Mouse (Mus musculus): ENCODE data around the gene Btbd3. TPM values are rescaled to one million over a fixed set of nuclear protein-coding genes. Genes with fewer than 3 reads are reported as not detected.

Gene Btbd3
- polyA plus RNA-seq, 1 experiment: 13.6 TPM

DNA sequence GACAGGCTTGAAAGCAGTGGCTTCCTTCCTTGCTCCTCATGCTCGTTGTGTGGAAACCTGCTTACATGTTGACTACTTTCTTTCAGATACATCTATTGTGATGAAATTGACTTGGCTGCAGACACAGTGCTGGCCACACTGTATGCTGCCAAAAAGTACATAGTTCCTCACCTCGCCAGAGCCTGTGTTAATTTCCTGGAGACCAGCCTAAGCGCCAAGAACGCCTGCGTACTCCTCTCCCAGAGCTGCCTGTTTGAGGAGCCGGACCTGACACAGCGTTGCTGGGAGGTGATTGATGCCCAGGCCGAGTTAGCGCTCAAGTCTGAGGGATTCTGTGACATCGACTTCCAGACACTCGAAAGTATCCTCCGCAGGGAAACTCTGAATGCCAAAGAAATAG lies 27.0 kb downstream of the Btbd3 start:
- peaks cover 4% of the 10 kb centered on the region for H3K4me1 ChIP-seq (ENCODE audit: control insufficient read depth, insufficient read depth, low read length)
- TF ChIP-seq CTCF (IDR thresholded peaks at IDR 0.05; ENCODE audit: low read depth, low read length): no peak
- TF ChIP-seq EP300 (IDR thresholded peaks at IDR 0.05; ENCODE audit: insufficient read depth, low read depth, low read length): no peak
- no peak for TF ChIP-seq POLR2A (IDR thresholded peaks at IDR 0.05; ENCODE audit: insufficient read depth, low read length)

DNA sequence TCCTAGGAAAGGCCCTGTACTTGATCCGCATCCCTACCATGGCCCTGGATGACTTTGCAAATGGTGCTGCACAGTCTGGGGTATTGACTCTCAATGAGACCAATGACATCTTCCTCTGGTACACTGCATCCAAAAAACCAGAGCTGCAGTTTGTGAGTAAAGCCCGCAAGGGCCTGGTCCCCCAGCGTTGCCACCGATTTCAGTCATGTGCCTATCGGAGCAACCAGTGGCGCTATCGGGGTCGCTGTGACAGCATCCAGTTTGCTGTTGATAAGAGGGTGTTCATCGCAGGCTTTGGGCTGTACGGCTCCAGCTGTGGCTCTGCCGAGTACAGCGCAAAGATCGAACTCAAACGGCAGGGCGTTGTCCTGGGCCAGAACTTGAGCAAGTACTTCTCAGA lies 27.5 kb downstream of the Btbd3 start:
- peaks cover 4% of the 10 kb centered on the region for H3K4me1 ChIP-seq (ENCODE audit: control insufficient read depth, insufficient read depth, low read length)
- H3K27me3 ChIP-seq (ENCODE audit: control insufficient read depth, insufficient read depth, low read length, poor library complexity, severe bottlenecking): no peaks in the 10 kb centered on the region
- TF ChIP-seq EP300 (IDR thresholded peaks at IDR 0.05; ENCODE audit: insufficient read depth, low read depth, low read length): no peak
- TF ChIP-seq POLR2A (IDR thresholded peaks at IDR 0.05; ENCODE audit: insufficient read depth, low read length): no peak
- no peak for TF ChIP-seq CTCF (IDR thresholded peaks at IDR 0.05; ENCODE audit: low read depth, low read length)
- no peaks in the 10 kb centered on the region for H3K36me3 ChIP-seq (ENCODE audit: control insufficient read depth, insufficient read depth, low read length, poor library complexity, severe bottlenecking)
- H3K27ac ChIP-seq (ENCODE audit: insufficient read depth, low read length): no peak overlapping the region
- no peaks in the 10 kb centered on the region for H3K9me3 ChIP-seq (replicated peaks; ENCODE audit: control insufficient read depth, insufficient read depth, low read length, poor library complexity, severe bottlenecking)
- H3K4me3 ChIP-seq (ENCODE audit: low read depth, low read length): no peak overlapping the region
- H3K9ac ChIP-seq (ENCODE audit: low read depth, poor library complexity, severe bottlenecking): no peak overlapping the region

More for the DNA sequence above, 27.0 kb downstream of the Btbd3 start:
- Histone ChIP-seq H3K9ac (ENCODE audit: low read depth, poor library complexity, severe bottlenecking) (no peak overlapping the region), H3K27me3 (ENCODE audit: control insufficient read depth, insufficient read depth, low read length, poor library complexity, severe bottlenecking) (no peaks in the 10 kb centered on the region), H3K4me3 (ENCODE audit: low read depth, low read length) (no peak overlapping the region), H3K27ac (ENCODE audit: insufficient read depth, low read length) (no peak overlapping the region), H3K36me3 (ENCODE audit: control insufficient read depth, insufficient read depth, low read length, poor library complexity, severe bottlenecking) (no peaks in the 10 kb centered on the region), H3K9me3 (replicated peaks; ENCODE audit: control insufficient read depth, insufficient read depth, low read length, poor library complexity, severe bottlenecking) (no peaks in the 10 kb centered on the region)

DNA sequence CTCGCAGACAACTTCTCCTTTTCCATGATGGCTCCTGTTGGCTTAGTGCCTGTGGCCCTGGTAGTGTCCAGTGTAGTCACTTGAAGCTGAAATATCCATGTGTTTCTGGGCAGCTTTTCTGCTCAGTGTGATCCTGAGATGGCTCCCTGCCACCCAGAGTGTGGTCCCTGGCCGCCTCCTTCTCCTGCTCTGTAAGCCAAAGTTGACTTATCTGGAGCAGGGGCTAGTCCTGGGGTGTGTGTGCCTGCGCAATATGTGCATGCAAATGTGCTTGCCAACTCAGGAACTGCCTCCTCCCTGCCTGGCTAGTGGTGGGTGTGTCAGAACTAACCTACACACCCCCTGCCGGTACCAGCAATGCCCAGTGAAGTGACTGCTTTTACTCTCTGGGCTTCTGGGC lies 29.4 kb downstream of the Btbd3 start:
- Histone ChIP-seq H3K27ac (ENCODE audit: insufficient read depth, low read length) (no peak overlapping the region), H3K9me3 (replicated peaks; ENCODE audit: control insufficient read depth, insufficient read depth, low read length, poor library complexity, severe bottlenecking) (no peaks in the 10 kb centered on the region), H3K36me3 (ENCODE audit: control insufficient read depth, insufficient read depth, low read length, poor library complexity, severe bottlenecking) (no peaks in the 10 kb centered on the region), H3K4me3 (ENCODE audit: low read depth, low read length) (no peak overlapping the region), H3K4me1 (ENCODE audit: control insufficient read depth, insufficient read depth, low read length) (peaks cover 2% of the 10 kb centered on the region), H3K27me3 (ENCODE audit: control insufficient read depth, insufficient read depth, low read length, poor library complexity, severe bottlenecking) (no peaks in the 10 kb centered on the region), H3K9ac (ENCODE audit: low read depth, poor library complexity, severe bottlenecking) (no peak overlapping the region)
- no peak for TF ChIP-seq POLR2A (IDR thresholded peaks at IDR 0.05; ENCODE audit: insufficient read depth, low read length)
- no peak for TF ChIP-seq EP300 (IDR thresholded peaks at IDR 0.05; ENCODE audit: insufficient read depth, low read depth, low read length)
- TF ChIP-seq CTCF (IDR thresholded peaks at IDR 0.05; ENCODE audit: low read depth, low read length): no peak

DNA sequence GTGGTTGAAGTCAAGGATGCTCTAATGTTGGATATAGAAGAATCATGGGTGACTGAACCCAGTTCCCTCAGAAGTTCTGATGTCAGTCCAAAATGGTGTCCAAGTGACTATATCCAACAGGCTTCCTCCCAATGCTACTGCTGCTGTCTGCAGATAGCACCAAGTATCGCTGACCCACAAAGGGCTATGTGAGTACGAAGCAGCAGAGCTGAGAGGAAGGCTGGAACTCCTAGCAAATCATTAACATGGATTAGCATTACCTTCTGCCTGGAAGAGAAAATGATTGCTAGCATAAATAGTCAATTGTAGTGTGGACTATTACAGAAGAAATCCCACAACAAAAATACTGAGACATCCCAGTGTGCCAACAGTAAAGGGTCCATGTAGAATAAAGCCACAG lies 33.8 kb downstream of the Btbd3 start:
- Histone ChIP-seq H3K27ac (ENCODE audit: insufficient read depth, low read length) (no peak overlapping the region), H3K9me3 (replicated peaks; ENCODE audit: control insufficient read depth, insufficient read depth, low read length, poor library complexity, severe bottlenecking) (no peaks in the 10 kb centered on the region), H3K27me3 (ENCODE audit: control insufficient read depth, insufficient read depth, low read length, poor library complexity, severe bottlenecking) (no peaks in the 10 kb centered on the region), H3K9ac (ENCODE audit: low read depth, poor library complexity, severe bottlenecking) (no peak overlapping the region), H3K4me1 (ENCODE audit: control insufficient read depth, insufficient read depth, low read length) (no peaks in the 10 kb centered on the region), H3K4me3 (ENCODE audit: low read depth, low read length) (no peak overlapping the region), H3K36me3 (ENCODE audit: control insufficient read depth, insufficient read depth, low read length, poor library complexity, severe bottlenecking) (no peaks in the 10 kb centered on the region)
- TF ChIP-seq EP300 (IDR thresholded peaks at IDR 0.05; ENCODE audit: insufficient read depth, low read depth, low read length) (no peak), CTCF (IDR thresholded peaks at IDR 0.05; ENCODE audit: low read depth, low read length) (no peak), POLR2A (IDR thresholded peaks at IDR 0.05; ENCODE audit: insufficient read depth, low read length) (no peak)

DNA sequence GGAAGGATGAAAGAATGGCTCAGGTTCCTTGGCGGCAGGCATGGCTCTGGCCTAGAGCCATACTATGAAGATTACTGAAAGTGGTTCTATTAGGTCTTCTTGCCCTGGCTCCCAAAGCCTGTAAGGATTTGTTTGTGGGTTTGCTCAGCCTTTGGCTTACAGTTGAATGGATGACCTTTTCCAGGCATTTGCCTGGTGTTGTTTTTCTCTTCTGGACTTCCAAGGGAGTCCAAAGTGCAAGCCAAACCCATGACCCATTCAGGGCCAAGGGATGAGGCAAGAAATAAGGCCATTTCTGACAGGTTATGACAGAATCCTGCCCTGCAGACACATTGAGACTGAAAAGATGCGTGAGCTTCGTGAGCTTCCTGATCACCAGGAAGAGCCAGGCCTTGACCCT lies 37.9 kb downstream of the Btbd3 start:
- no peaks in the 10 kb centered on the region for H3K4me1 ChIP-seq (ENCODE audit: control insufficient read depth, insufficient read depth, low read length)
- no peak overlapping the region for H3K27ac ChIP-seq (ENCODE audit: insufficient read depth, low read length)
- no peaks in the 10 kb centered on the region for H3K27me3 ChIP-seq (ENCODE audit: control insufficient read depth, insufficient read depth, low read length, poor library complexity, severe bottlenecking)
- H3K4me3 ChIP-seq (ENCODE audit: low read depth, low read length): no peak overlapping the region
- peaks cover 4% of the 10 kb centered on the region; the same call in 1 of the 2 replicates for H3K9me3 ChIP-seq (replicated peaks; ENCODE audit: control insufficient read depth, insufficient read depth, low read length, poor library complexity, severe bottlenecking)
- TF ChIP-seq CTCF (IDR thresholded peaks at IDR 0.05; ENCODE audit: low read depth, low read length) (no peak), POLR2A (IDR thresholded peaks at IDR 0.05; ENCODE audit: insufficient read depth, low read length) (no peak), EP300 (IDR thresholded peaks at IDR 0.05; ENCODE audit: insufficient read depth, low read depth, low read length) (no peak)
- no peak overlapping the region for H3K9ac ChIP-seq (ENCODE audit: low read depth, poor library complexity, severe bottlenecking)
- no peaks in the 10 kb centered on the region for H3K36me3 ChIP-seq (ENCODE audit: control insufficient read depth, insufficient read depth, low read length, poor library complexity, severe bottlenecking)

DNA sequence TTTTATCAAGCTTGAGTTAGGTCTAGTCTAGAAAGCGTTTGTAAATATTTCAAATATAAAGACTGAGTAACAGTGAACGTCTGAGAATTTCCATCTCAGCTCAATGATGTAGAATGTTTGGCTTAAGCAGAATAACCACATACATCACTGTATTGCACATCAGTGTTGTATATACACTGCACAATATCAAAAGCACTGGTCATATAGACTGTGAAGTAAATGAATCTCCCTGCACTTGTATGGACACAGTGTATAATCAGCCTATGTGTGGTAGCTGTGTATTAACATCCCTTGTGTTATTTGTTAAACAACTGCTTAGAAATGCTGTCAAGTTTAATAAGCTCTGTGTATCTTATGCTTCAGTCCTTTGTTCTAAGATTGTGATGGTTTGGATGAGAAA lies 49.9 kb downstream of the Btbd3 start:
- no peaks in the 10 kb centered on the region for H3K36me3 ChIP-seq (ENCODE audit: control insufficient read depth, insufficient read depth, low read length, poor library complexity, severe bottlenecking)
- TF ChIP-seq EP300 (IDR thresholded peaks at IDR 0.05; ENCODE audit: insufficient read depth, low read depth, low read length) (no peak), POLR2A (IDR thresholded peaks at IDR 0.05; ENCODE audit: insufficient read depth, low read length) (no peak), CTCF (IDR thresholded peaks at IDR 0.05; ENCODE audit: low read depth, low read length) (no peak)
- no peak overlapping the region for H3K4me3 ChIP-seq (ENCODE audit: low read depth, low read length)
- no peaks in the 10 kb centered on the region for H3K4me1 ChIP-seq (ENCODE audit: control insufficient read depth, insufficient read depth, low read length)
- H3K27ac ChIP-seq (ENCODE audit: insufficient read depth, low read length): no peak overlapping the region
- H3K9me3 ChIP-seq (replicated peaks; ENCODE audit: control insufficient read depth, insufficient read depth, low read length, poor library complexity, severe bottlenecking): no peaks in the 10 kb centered on the region
- no peak overlapping the region for H3K9ac ChIP-seq (ENCODE audit: low read depth, poor library complexity, severe bottlenecking)
- no peaks in the 10 kb centered on the region for H3K27me3 ChIP-seq (ENCODE audit: control insufficient read depth, insufficient read depth, low read length, poor library complexity, severe bottlenecking)
